Mouse (Mus musculus) liver, postnatal 0 days (tissue): ENCODE data around the gene Slc37a4. TPM values are rescaled to one million over a fixed set of nuclear protein-coding genes. Genes with fewer than 3 reads are reported as not detected.

ENCODE experiments used
- ATAC-seq: fragments of 200-750 bp; cut with Nextera tagmentation; 2 replicates; pipeline ENCODE4 v1.8.0; 2017; ENCODE audit warnings: mild to moderate bottlenecking, moderate library complexity
- DNase-seq: peaks from one replicate; pipeline ENCODE4 v3.0.0-alpha.2; 2016
- H3K27ac ChIP-seq: fragments of 300-500 bp; sonication (generic); 2 replicates; pipeline ENCODE4 v1.5.1; 2014; ENCODE audit warnings: antibody characterized with exemption, moderate library complexity, mild to moderate bottlenecking, low read depth
- H3K27me3 ChIP-seq: fragments of 300-500 bp; sonication (generic); 2 replicates; pipeline ENCODE4 v1.6.1; 2014; ENCODE audit warnings: low read length, control low read depth, mixed read lengths; ENCODE audit not compliant: insufficient read depth
- H3K36me3 ChIP-seq: fragments of 300-500 bp; sonication (generic); replicated peaks from 2 replicates; pipeline ENCODE4 v1.6.1; 2014; ENCODE audit warnings: mild to moderate bottlenecking, control low read depth, low read length, moderate library complexity, mixed read lengths; ENCODE audit not compliant: insufficient read depth
- H3K4me1 ChIP-seq: fragments of 300-500 bp; sonication (generic); 2 replicates; pipeline ENCODE4 v1.6.1; 2014; ENCODE audit warnings: antibody characterized with exemption, mild to moderate bottlenecking, control low read depth; ENCODE audit not compliant: insufficient read depth
- H3K4me2 ChIP-seq: fragments of 300-500 bp; sonication (generic); 2 replicates; pipeline ENCODE4 v1.6.1; 2014; ENCODE audit warnings: low read depth, mild to moderate bottlenecking, low read length, moderate library complexity, mixed read lengths
- H3K4me3 ChIP-seq: fragments of 300-500 bp; sonication (generic); 2 replicates; pipeline ENCODE4 v1.5.1; 2014; ENCODE audit warnings: low read depth, low read length
- H3K9ac ChIP-seq: fragments of 300-500 bp; sonication (generic); replicated peaks from 2 replicates; pipeline ENCODE4 v1.6.1; 2014; ENCODE audit warnings: mild to moderate bottlenecking, moderate library complexity
- H3K9me3 ChIP-seq: fragments of 300-500 bp; sonication (generic); 2 replicates; pipeline ENCODE4 v1.6.1; 2016; ENCODE audit warnings: mild to moderate bottlenecking, control low read depth, low read length, mixed read lengths
- CTCF ChIP-seq: sonication (generic); IDR thresholded peaks from 2 replicates; pipeline ENCODE4 v1.5.1; 2016; ENCODE audit warnings: antibody characterized with exemption, low read depth
- EP300 ChIP-seq: IDR thresholded peaks from 2 replicates; pipeline ENCODE4 v1.6.1; 2016; ENCODE audit warnings: antibody characterized with exemption, low read depth, mild to moderate bottlenecking
- WGBS: fragments of 180-500 bp; shearing (Covaris S2); extraction: QIAGEN DNeasy Blood & Tissue Kit; methylation state at CpG from one replicate; pipeline ENCODE4 v1.1.7; 2014; ENCODE audit not compliant: insufficient replicate concordance; 5-methylcytosine and 5-hydroxymethylcytosine counted together
- polyA plus RNA-seq: library from polyadenylated mRNA; unstranded; fragments of >200 nt; fragmentation: Nextera tagmentation; extraction: Ambion mirVana; gene quantifications from 2 replicates; pipeline ENCODE4 v1.2.1, GENCODE M21; 2015

Gene Slc37a4
- polyA plus RNA-seq, 1 experiment from 2014 or later = 188 TPM

DNA sequence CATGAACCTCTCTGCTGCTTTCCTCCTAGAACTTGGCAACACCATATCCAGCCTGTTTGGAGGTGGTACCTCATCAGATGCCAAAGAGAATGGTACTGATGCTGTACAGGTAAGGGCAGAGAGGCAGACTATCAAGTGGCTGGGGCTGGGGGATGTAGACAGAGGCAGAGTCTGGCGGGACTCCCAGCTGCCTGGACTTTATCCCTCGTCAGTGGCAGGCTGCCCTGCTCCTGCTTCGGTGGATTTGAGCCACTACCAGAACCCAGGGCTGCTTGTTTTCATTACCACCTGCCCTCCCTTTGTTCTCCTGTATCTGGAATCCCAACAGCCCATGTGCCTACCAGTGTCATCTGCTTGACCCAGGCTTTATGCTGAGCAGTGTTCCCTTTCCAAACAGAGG, 9.4 kb upstream of the Slc37a4 start:
- no peaks in the 10 kb centered on the region for H3K4me1 ChIP-seq
- peaks cover 75% of the 10 kb centered on the region for H3K36me3 ChIP-seq
- H3K9me3 ChIP-seq = no peaks in the 10 kb centered on the region
- DNase-seq = no peak
- no peak overlapping the region for H3K9ac ChIP-seq
- H3K4me2 ChIP-seq = no peak overlapping the region
- TF ChIP-seq CTCF (no peak), EP300 (no peak)
- no peak overlapping the region for H3K27ac ChIP-seq
- no peak for ATAC-seq
- no peak overlapping the region for H3K4me3 ChIP-seq
- 73% methylated on average over 3 of the region's 3 CpGs for WGBS
- no peaks in the 10 kb centered on the region for H3K27me3 ChIP-seq

DNA sequence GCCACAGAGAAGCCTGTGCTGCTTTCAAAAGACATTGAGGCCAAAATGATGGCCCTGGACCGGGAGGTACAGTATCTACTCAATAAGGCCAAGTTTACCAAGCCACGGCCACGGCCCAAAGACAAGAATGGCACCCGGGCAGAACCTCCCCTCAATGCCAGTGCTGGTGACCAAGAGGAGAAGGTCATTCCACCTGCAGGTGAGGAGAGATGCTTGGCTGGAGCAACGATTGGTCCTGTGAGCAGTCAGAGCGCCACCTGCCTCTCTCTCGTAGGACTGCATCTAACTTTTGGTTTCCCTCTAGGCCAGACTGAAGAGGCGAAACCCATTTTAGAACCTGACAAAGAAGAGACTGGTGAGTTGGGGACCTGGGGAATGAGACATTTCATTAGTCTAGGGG, 7.4 kb upstream of the Slc37a4 start:
- peaks cover 61% of the 10 kb centered on the region for H3K36me3 ChIP-seq
- 58% methylated on average over 8 of the region's 8 CpGs for WGBS

DNA sequence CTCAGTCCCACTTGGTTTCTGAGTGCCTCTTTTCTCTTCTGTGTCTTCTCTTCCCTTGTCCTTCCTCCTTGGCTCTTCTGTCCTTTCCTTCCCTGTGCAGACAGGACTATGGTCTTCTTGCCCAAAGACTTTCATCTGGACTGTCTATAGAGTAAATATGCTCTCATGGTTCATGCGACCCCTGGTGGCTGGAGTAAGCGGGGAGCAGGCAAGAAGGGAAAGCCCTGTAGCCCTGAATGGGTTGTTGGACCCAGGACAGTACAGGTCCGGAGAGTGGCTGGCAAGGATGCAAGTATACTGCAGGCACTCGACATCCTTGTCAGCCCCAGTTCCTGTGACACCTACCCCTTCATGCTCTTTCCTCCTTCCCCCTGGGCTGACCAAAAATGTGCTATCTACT, 5.2 kb upstream of the Slc37a4 start:
- no peak overlapping the region for H3K4me3 ChIP-seq
- WGBS = 25% methylated on average over 4 of the region's 4 CpGs
- TF ChIP-seq EP300 (no peak), CTCF (peak; percentile 93)

More for the DNA sequence above, 7.4 kb upstream of the Slc37a4 start:
- Histone ChIP-seq H3K4me3 (no peak overlapping the region), H3K4me2 (no peak overlapping the region), H3K9me3 (no peaks in the 10 kb centered on the region), H3K9ac (no peak overlapping the region), H3K27ac (no peak overlapping the region), H3K4me1 (no peaks in the 10 kb centered on the region), H3K27me3 (no peaks in the 10 kb centered on the region)
- TF ChIP-seq EP300 = no peak
- peak; percentile 87 for TF ChIP-seq CTCF
- DNase-seq (peak; percentile 69), ATAC-seq (0 out of 2 replicates have a peak, but pooled peaks have one; percentile 28)

DNA sequence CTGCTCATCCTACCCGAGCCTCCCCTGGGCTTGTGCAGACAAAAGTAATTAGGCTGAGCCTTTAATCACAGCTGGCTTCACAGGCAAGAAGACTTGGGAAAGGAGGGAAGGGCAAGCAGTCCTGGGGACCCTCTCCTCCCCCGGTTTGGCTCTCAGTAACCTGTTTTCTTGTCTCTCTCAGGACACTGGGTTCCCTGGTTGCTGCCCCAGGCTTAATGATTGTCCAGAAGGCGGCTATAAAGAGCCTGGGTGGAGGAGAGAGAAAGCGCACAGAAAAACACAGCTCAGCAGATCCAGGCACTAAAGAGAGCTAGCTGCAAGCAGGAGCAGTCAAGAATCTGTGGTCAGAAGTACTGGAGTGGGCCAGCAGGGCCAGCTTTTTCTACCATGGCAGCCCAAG, 1.4 kb downstream of the Slc37a4 start:
- H3K27ac ChIP-seq = peak overlapping the region; percentile 93
- H3K9me3 ChIP-seq = no peaks in the 10 kb centered on the region
- peaks cover 34% of the 10 kb centered on the region for H3K36me3 ChIP-seq
- 27% methylated on average over 4 of the region's 4 CpGs for WGBS
- TF ChIP-seq EP300 (no peak), CTCF (no peak)
- peak overlapping the region; percentile 79 for H3K4me3 ChIP-seq
- DNase-seq (peak; percentile 68), ATAC-seq (peak; percentile 37)
- no peaks in the 10 kb centered on the region for H3K27me3 ChIP-seq
- peak overlapping the region; percentile 85 for H3K9ac ChIP-seq
- H3K4me1 ChIP-seq = peaks cover 8% of the 10 kb centered on the region
- H3K4me2 ChIP-seq = peak overlapping the region; percentile 95

More for the DNA sequence above, 5.2 kb upstream of the Slc37a4 start:
- DNase-seq = peak; percentile 82
- Histone ChIP-seq H3K27ac (no peak overlapping the region), H3K4me2 (no peak overlapping the region), H3K4me1 (no peaks in the 10 kb centered on the region), H3K9ac (no peak overlapping the region), H3K36me3 (peaks cover 43% of the 10 kb centered on the region), H3K27me3 (no peaks in the 10 kb centered on the region), H3K9me3 (no peaks in the 10 kb centered on the region)
- ATAC-seq = peak; percentile 52

DNA sequence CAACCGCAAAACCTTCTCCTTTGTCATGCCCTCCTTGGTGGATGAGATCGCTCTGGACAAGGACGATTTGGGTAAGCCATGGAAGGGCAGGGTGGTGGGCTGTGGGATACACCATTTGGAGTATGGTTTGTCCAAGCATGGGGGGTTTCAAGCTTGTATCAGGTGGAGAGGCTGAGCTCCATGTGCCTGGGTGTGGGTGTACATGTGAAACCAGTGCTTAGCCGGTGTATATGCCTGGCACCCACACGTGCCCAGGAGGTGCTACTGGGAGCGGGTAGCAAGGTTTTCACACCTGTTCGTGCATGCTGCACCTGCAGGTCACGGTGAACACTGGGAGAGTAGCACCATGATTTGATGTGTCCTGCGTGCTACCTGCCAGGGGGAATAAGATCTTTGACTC, 1.9 kb downstream of the Slc37a4 start:
- no peak for DNase-seq
- H3K27ac ChIP-seq = peak overlapping the region; percentile 93
- H3K36me3 ChIP-seq = peaks cover 38% of the 10 kb centered on the region
- peak overlapping the region; percentile 79 for H3K4me3 ChIP-seq
- peak overlapping the region; percentile 95 for H3K4me2 ChIP-seq
- 72% methylated on average over 9 of the region's 9 CpGs for WGBS
- TF ChIP-seq EP300 = no peak
- TF ChIP-seq CTCF = no peak
- peak overlapping the region; percentile 85 for H3K9ac ChIP-seq
- no peak for ATAC-seq
- H3K27me3 ChIP-seq = no peaks in the 10 kb centered on the region
- no peaks in the 10 kb centered on the region for H3K9me3 ChIP-seq
- H3K4me1 ChIP-seq = peaks cover 8% of the 10 kb centered on the region

DNA sequence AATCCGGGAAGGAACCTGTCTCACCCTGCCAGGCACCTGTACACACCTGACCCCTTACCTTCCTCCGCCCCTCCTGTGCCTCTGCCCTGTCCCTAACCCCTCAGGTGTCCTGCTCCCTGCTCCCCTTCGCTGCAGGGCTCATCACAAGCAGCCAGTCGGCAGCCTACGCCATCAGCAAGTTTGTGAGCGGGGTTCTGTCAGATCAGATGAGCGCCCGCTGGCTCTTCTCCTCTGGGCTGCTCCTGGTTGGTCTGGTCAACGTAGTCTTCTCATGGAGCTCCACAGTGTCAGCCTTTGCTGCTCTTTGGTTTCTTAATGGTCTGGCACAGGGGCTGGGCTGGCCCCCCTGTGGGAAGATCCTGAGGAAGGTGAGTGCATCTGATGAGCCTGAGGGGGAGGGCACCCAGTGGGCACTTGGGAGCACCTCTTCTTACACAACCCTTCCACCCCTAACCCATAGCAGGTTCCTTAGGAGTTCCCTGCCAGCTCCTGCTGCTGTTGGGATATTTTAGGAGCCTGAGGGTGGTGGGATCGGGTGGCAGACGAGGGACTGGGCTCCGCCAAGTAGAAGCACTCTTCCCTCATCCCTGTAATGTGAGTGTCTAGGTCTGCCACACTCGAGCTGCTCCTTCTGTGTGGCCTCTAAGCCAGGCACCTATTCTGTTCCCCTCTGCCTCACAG, 2.6 kb downstream of the Slc37a4 start:
- Histone ChIP-seq H3K4me2 (peak overlapping the region; percentile 95), H3K4me1 (peaks cover 8% of the 10 kb centered on the region), H3K9me3 (no peaks in the 10 kb centered on the region), H3K36me3 (peaks cover 45% of the 10 kb centered on the region), H3K27me3 (no peaks in the 10 kb centered on the region), H3K9ac (peak overlapping the region; percentile 85), H3K27ac (peak overlapping the region; percentile 93), H3K4me3 (peak overlapping the region; percentile 79)
- WGBS = 74% methylated on average over 13 of the region's 13 CpGs
- ATAC-seq (no peak), DNase-seq (no peak)
- TF ChIP-seq CTCF (no peak), EP300 (no peak)
